Mouse (Mus musculus): ENCODE data around the gene Cyp2s1. TPM values are rescaled to one million over a fixed set of nuclear protein-coding genes. Genes with fewer than 3 reads are reported as not detected.

The Cyp2s1 gene
- polyA plus RNA-seq, 1 experiment from 2014 or later = 3.2 TPM

DNA sequence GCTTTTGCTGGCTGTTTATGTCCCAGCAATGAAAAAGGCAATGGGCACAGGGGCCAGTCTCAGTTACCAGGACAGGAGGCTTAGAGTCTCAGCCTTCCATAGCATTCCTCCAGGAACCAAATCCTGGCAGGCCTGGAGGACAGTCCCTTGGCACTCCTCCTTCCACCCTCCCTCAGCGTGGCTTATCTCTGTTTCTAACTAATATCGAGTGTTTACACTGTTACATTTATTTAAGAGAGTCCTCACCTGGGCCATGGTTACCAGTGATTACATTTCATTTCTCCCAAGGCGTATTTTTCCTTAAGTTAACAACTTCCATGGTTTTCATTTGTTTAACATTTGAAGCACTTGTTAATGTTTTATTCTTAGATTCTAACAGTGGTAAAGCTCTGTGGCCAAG lies 28.2 kb upstream of the Cyp2s1 start:
- H3K27me3 ChIP-seq (ENCODE audit: control insufficient read depth, insufficient read depth, low read depth, low read length) = no peaks in the 10 kb centered on the region
- no peak overlapping the region for H3K4me2 ChIP-seq (ENCODE audit: low read length)
- no peak for ATAC-seq
- no peaks in the 10 kb centered on the region for H3K36me3 ChIP-seq (ENCODE audit: control insufficient read depth, insufficient read depth, low read length)
- no peak overlapping the region for H3K27ac ChIP-seq (ENCODE audit: low read length)
- WGBS = 75% methylated on average over 3 of the region's 3 CpGs
- no peaks in the 10 kb centered on the region for H3K9me3 ChIP-seq (replicated peaks; ENCODE audit: control insufficient read depth, low read length, poor library complexity, severe bottlenecking)
- H3K4me1 ChIP-seq (ENCODE audit: control insufficient read depth, insufficient read depth, low read length) = no peaks in the 10 kb centered on the region
- H3K4me3 ChIP-seq (ENCODE audit: low read depth, low read length) = no peak overlapping the region
- no peak overlapping the region for H3K9ac ChIP-seq (ENCODE audit: low read depth, low read length)

DNA sequence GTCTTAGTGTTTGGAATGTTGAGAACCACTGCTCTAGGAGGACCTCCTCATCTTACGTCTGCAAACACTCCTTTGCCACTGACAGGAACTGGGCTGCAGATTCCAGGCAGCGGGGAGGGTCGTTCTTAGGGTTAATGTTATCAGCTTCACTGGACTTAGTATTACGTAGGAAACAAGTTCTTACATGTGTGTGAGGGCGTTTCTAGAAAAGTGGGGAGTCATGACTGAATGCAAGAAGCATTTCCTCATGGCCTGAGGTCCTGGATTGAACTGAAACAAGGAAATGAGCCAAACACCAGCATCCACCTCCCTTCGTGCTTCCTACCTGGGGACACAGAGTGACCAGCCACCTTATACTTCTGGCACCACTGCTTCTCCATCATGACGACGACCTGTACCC lies 27.7 kb upstream of the Cyp2s1 start:
- no peak for ATAC-seq

DNA sequence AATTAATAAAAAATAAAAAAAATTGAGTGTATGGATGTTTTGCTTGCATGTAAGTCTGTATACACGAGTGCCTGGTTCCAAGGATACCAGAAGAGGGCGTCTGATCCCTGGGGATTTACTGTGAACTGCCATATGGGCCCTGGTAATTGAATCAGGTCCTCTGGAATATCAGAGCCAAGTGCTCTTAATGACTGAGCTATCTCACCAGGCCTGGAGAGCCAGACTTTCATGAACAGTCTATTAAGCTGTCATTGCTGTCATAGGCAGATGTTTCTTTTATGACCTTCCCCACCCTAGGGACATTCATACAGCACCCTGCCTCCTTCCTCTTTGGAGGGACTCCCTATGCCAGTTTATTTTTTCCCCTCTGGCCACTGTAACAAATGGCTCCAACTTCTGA lies 26.8 kb upstream of the Cyp2s1 start:
- no peaks in the 10 kb centered on the region for H3K4me1 ChIP-seq (ENCODE audit: control insufficient read depth, insufficient read depth, low read length)
- no peak overlapping the region for H3K9ac ChIP-seq (ENCODE audit: low read depth, low read length)
- no peak for ATAC-seq
- H3K9me3 ChIP-seq (replicated peaks; ENCODE audit: control insufficient read depth, low read length, poor library complexity, severe bottlenecking) = no peaks in the 10 kb centered on the region
- no peaks in the 10 kb centered on the region for H3K36me3 ChIP-seq (ENCODE audit: control insufficient read depth, insufficient read depth, low read length)
- no peaks in the 10 kb centered on the region for H3K27me3 ChIP-seq (ENCODE audit: control insufficient read depth, insufficient read depth, low read depth, low read length)
- H3K4me3 ChIP-seq (ENCODE audit: low read depth, low read length) = no peak overlapping the region
- no peak overlapping the region for H3K27ac ChIP-seq (ENCODE audit: low read length)
- H3K4me2 ChIP-seq (ENCODE audit: low read length) = no peak overlapping the region
- 26% methylated on average over 2 of the region's 2 CpGs for WGBS

More for the DNA sequence above, 27.7 kb upstream of the Cyp2s1 start:
- H3K27ac ChIP-seq (ENCODE audit: low read length) = no peak overlapping the region
- H3K36me3 ChIP-seq (ENCODE audit: control insufficient read depth, insufficient read depth, low read length) = no peaks in the 10 kb centered on the region
- no peak overlapping the region for H3K4me3 ChIP-seq (ENCODE audit: low read depth, low read length)
- H3K27me3 ChIP-seq (ENCODE audit: control insufficient read depth, insufficient read depth, low read depth, low read length) = no peaks in the 10 kb centered on the region
- no peaks in the 10 kb centered on the region for H3K9me3 ChIP-seq (replicated peaks; ENCODE audit: control insufficient read depth, low read length, poor library complexity, severe bottlenecking)
- no peak overlapping the region for H3K4me2 ChIP-seq (ENCODE audit: low read length)
- 78% methylated on average over 8 of the region's 8 CpGs for WGBS
- H3K9ac ChIP-seq (ENCODE audit: low read depth, low read length) = no peak overlapping the region
- H3K4me1 ChIP-seq (ENCODE audit: control insufficient read depth, insufficient read depth, low read length) = no peaks in the 10 kb centered on the region

DNA sequence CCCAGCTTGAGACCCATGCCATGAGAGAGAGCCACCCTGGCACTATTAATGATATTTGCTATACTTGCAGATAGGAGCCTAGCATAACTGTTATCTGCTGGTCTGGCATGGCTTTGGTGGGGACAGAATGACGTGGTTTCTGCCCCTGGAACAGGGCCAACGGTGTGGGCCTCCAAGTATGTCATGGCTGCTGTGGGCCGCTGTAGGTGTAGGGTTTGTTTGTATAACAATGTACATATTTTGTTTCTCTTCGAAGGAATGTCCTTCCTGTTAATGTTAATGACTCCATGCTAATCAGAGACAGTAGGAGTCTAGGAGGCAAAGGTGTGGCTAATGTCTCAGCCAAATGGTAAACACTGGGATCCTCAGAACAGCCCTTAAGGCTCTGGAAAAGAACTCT lies 24.2 kb upstream of the Cyp2s1 start:
- 77% methylated on average over 4 of the region's 4 CpGs for WGBS
- Histone ChIP-seq H3K4me1 (ENCODE audit: control insufficient read depth, insufficient read depth, low read length) (no peaks in the 10 kb centered on the region), H3K4me2 (ENCODE audit: low read length) (no peak overlapping the region), H3K27ac (ENCODE audit: low read length) (no peak overlapping the region), H3K36me3 (ENCODE audit: control insufficient read depth, insufficient read depth, low read length) (no peaks in the 10 kb centered on the region), H3K27me3 (ENCODE audit: control insufficient read depth, insufficient read depth, low read depth, low read length) (no peaks in the 10 kb centered on the region), H3K9me3 (replicated peaks; ENCODE audit: control insufficient read depth, low read length, poor library complexity, severe bottlenecking) (no peaks in the 10 kb centered on the region), H3K9ac (ENCODE audit: low read depth, low read length) (no peak overlapping the region), H3K4me3 (ENCODE audit: low read depth, low read length) (no peak overlapping the region)
- ATAC-seq = no peak

DNA sequence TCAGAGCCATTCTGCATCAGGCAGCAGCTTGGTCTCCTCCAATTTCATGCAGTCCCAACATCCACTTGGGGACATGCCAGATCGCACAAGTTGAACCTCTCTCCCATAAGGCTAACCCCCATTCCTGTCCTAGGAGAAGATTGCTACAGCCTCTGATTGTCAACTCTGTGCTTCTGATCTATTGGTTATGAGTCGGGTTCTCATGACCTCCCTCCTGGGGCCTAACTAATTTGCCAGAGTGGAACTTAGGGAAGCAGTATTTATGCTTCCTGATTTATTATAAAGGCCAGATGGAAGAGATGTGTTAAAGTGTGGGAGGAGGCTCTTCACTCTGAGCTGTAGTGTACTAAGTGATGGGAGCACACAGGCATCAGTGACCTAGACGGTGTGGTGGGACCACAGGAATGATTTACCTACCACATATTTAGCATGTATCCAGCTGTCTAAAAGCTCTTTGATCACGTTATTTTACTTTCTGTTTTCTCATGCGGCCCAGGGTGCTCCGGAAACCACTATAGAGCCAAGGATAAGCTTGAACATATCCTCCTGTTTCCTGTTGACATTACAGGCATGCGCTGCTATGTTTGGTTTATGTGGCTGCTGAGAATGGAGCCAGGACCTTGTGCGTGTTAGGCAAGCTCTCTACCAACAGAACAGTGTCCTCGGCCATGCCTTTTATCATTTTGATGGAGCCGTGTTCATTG lies 18.6 kb upstream of the Cyp2s1 start:
- WGBS = 85% methylated on average over 10 of the region's 10 CpGs
- ATAC-seq = no peak
- no peaks in the 10 kb centered on the region for H3K9me3 ChIP-seq (replicated peaks; ENCODE audit: control insufficient read depth, low read length, poor library complexity, severe bottlenecking)
- no peak overlapping the region for H3K4me3 ChIP-seq (ENCODE audit: low read depth, low read length)
- no peaks in the 10 kb centered on the region for H3K4me1 ChIP-seq (ENCODE audit: control insufficient read depth, insufficient read depth, low read length)
- H3K36me3 ChIP-seq (ENCODE audit: control insufficient read depth, insufficient read depth, low read length) = no peaks in the 10 kb centered on the region
- H3K27ac ChIP-seq (ENCODE audit: low read length) = no peak overlapping the region
- H3K9ac ChIP-seq (ENCODE audit: low read depth, low read length) = no peak overlapping the region
- no peaks in the 10 kb centered on the region for H3K27me3 ChIP-seq (ENCODE audit: control insufficient read depth, insufficient read depth, low read depth, low read length)
- no peak overlapping the region for H3K4me2 ChIP-seq (ENCODE audit: low read length)

DNA sequence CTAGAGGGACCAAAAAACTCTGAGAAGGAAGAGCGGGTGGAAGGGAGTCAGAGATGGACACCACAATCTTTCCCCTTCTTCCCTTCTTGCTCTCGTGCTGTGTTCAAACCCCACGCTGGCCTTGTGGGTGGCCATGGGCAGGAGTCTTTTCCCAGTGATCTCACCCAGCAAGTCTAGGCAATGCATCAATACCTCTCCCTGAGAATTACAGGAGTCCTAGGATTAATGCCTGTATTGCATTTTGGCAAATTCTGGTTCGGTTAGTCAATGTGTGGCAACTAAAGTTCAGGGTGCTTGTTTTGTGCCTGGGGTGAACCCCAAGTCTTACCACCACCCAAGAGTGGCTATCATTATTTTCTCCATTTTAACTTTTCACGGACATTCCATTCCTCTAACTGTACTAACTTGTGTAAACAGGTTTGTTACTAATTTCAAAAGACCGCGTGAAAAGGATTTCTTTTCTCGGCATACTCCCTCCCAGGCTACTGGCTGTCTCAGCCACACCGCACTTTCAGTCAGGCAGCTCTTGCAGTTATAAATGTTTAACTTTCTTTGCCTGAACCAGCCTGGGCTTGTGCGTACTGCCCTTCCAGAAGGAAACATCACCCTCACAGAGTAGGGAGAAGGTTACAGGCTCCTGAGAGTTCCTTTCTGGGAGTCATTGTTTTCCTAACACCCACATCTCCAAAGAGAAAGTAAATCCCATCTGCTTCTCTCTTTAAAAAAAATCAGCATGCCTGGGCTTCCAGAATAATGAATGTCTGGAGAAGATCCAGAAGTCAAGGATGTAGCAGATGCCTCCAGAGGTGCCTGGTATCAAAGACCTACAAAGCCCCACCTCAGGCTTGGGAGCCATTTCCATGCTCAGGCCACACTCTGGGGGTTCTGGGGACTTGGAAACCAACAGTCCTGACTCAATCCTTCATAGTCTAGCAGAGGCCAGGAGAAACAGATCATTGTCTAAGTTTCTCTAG lies 15.1 kb upstream of the Cyp2s1 start:
- Histone ChIP-seq H3K9me3 (replicated peaks; ENCODE audit: control insufficient read depth, low read length, poor library complexity, severe bottlenecking) (no peaks in the 10 kb centered on the region), H3K9ac (ENCODE audit: low read depth, low read length) (no peak overlapping the region), H3K36me3 (ENCODE audit: control insufficient read depth, insufficient read depth, low read length) (no peaks in the 10 kb centered on the region), H3K27me3 (ENCODE audit: control insufficient read depth, insufficient read depth, low read depth, low read length) (no peaks in the 10 kb centered on the region), H3K4me2 (ENCODE audit: low read length) (no peak overlapping the region), H3K4me1 (ENCODE audit: control insufficient read depth, insufficient read depth, low read length) (no peaks in the 10 kb centered on the region), H3K4me3 (ENCODE audit: low read depth, low read length) (no peak overlapping the region), H3K27ac (ENCODE audit: low read length) (no peak overlapping the region)
- 84% methylated on average over 10 of the region's 10 CpGs for whole genome bisulfite sequencing
- ATAC-seq = no peak

DNA sequence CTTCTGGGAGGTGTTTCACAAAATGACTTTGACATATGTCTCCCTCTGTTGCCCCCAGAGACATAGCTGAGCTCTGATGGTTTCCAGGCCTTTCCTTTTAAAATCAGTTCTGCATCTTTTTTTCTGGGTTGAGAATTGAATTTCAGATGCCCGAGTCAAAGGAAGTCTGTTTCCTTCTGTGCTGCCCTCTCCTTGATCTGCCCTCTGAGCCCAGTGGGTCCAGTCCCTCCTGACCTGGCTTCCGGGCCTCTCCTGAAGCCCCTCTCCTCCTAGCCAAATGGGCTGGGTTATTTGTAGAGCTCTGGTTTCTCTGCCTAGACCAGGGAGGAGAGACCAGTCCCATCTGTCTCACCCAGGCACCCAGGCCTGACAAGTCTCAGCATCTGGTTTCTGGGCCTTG lies 13.5 kb upstream of the Cyp2s1 start:
- ATAC-seq = no peak
- no peaks in the 10 kb centered on the region for H3K27me3 ChIP-seq (ENCODE audit: control insufficient read depth, insufficient read depth, low read depth, low read length)
- no peaks in the 10 kb centered on the region for H3K9me3 ChIP-seq (replicated peaks; ENCODE audit: control insufficient read depth, low read length, poor library complexity, severe bottlenecking)
- H3K4me2 ChIP-seq (ENCODE audit: low read length) = no peak overlapping the region
- H3K9ac ChIP-seq (ENCODE audit: low read depth, low read length) = no peak overlapping the region
- no peak overlapping the region for H3K4me3 ChIP-seq (ENCODE audit: low read depth, low read length)
- H3K36me3 ChIP-seq (ENCODE audit: control insufficient read depth, insufficient read depth, low read length) = no peaks in the 10 kb centered on the region
- no peak overlapping the region for H3K27ac ChIP-seq (ENCODE audit: low read length)
- WGBS = 67% methylated on average over 2 of the region's 2 CpGs
- no peaks in the 10 kb centered on the region for H3K4me1 ChIP-seq (ENCODE audit: control insufficient read depth, insufficient read depth, low read length)

DNA sequence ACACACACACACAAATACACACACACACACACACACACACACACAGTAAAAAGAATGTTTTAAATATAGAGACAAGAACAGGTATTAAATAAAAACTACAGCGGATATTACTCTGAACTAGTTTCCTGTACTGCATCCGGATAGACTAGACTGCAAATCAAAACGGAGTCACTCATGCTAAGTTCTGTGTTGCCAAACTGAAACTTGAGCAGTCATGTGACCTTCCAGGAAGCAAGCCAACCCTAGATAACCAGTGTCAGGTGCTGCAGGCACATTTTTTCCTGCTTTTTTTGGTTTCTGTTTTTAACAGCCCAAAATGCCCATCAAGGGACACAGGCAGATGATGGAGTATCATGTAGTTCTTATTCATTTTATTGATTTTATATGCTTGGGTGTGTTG lies 10.5 kb upstream of the Cyp2s1 start:
- H3K4me2 ChIP-seq (ENCODE audit: low read length) = no peak overlapping the region

DNA sequence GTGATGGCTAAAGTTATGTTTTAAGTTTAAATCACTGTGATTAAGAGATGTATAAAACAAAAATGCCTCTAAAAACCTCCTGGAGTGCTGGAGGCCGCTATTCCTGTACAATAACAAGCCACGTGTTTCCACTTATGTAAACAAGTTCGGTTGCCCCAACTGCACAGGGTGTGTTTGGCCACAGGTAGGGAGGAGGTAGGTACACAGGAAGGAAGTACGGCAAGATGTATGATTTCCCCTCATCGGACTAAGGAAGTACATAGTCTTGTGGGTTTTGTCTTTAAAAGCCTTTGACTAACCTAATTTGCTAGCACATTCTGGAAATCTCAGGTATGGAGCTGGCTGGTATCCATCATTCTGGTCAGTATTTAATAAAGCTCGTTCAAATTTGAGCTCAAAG lies 9.3 kb upstream of the Cyp2s1 start:
- WGBS = 89% methylated on average over 6 of the region's 6 CpGs
- no peaks in the 10 kb centered on the region for H3K4me1 ChIP-seq (ENCODE audit: control insufficient read depth, insufficient read depth, low read length)
- no peaks in the 10 kb centered on the region for H3K36me3 ChIP-seq (ENCODE audit: control insufficient read depth, insufficient read depth, low read length)
- no peaks in the 10 kb centered on the region for H3K27me3 ChIP-seq (ENCODE audit: control insufficient read depth, insufficient read depth, low read depth, low read length)
- H3K4me2 ChIP-seq (ENCODE audit: low read length) = no peak overlapping the region
- no peak for ATAC-seq
- no peak overlapping the region for H3K9ac ChIP-seq (ENCODE audit: low read depth, low read length)
- H3K27ac ChIP-seq (ENCODE audit: low read length) = no peak overlapping the region
- H3K4me3 ChIP-seq (ENCODE audit: low read depth, low read length) = no peak overlapping the region
- H3K9me3 ChIP-seq (replicated peaks; ENCODE audit: control insufficient read depth, low read length, poor library complexity, severe bottlenecking) = no peaks in the 10 kb centered on the region

More for the DNA sequence above, 10.5 kb upstream of the Cyp2s1 start:
- Histone ChIP-seq H3K4me1 (ENCODE audit: control insufficient read depth, insufficient read depth, low read length) (no peaks in the 10 kb centered on the region), H3K27me3 (ENCODE audit: control insufficient read depth, insufficient read depth, low read depth, low read length) (no peaks in the 10 kb centered on the region), H3K4me3 (ENCODE audit: low read depth, low read length) (no peak overlapping the region), H3K9me3 (replicated peaks; ENCODE audit: control insufficient read depth, low read length, poor library complexity, severe bottlenecking) (no peaks in the 10 kb centered on the region), H3K27ac (ENCODE audit: low read length) (no peak overlapping the region), H3K9ac (ENCODE audit: low read depth, low read length) (no peak overlapping the region), H3K36me3 (ENCODE audit: control insufficient read depth, insufficient read depth, low read length) (no peaks in the 10 kb centered on the region)
- WGBS = 76% methylated on average over 3 of the region's 3 CpGs
- no peak for ATAC-seq

All from midbrain, embryonic 16.5 days (tissue).